Mouse (Mus musculus): ENCODE measurements around the gene Myh10.
"Not testable (repeated sequence)": the region's sequence is repeated elsewhere in the genome, so short reads cannot be mapped to it uniquely, and the experiment has no call there.

Myh10 gene

DNA sequence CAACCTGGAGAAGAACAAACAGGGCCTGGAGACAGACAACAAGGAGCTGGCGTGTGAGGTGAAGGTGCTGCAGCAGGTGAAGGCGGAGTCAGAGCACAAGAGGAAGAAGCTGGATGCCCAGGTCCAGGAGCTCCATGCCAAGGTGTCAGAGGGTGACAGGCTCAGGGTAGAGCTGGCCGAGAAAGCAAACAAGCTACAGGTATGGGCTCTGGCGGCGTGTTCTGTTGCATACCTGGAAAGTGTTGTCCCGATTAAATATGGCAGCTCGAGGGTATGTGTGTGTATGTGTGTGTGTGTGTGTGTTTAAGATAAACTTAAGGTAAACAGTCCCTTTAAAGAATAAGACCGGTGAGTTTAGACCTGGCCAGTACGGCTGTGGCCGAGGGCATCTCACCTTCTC is 106.9 kb downstream of the Myh10 start:
- DNase-seq (ENCODE audit: low spot score), result no peak

GRCm38 (mm10) chr11:68805148-68805547 is 113.8 kb downstream of the Myh10 start:
- DNase-seq (ENCODE audit: low spot score), result no peak

GRCm38 (mm10) chr11:68807787-68808186 is 116.4 kb downstream of the Myh10 start:
- peak; percentile 37 for DNase-seq (ENCODE audit: low spot score)

DNA sequence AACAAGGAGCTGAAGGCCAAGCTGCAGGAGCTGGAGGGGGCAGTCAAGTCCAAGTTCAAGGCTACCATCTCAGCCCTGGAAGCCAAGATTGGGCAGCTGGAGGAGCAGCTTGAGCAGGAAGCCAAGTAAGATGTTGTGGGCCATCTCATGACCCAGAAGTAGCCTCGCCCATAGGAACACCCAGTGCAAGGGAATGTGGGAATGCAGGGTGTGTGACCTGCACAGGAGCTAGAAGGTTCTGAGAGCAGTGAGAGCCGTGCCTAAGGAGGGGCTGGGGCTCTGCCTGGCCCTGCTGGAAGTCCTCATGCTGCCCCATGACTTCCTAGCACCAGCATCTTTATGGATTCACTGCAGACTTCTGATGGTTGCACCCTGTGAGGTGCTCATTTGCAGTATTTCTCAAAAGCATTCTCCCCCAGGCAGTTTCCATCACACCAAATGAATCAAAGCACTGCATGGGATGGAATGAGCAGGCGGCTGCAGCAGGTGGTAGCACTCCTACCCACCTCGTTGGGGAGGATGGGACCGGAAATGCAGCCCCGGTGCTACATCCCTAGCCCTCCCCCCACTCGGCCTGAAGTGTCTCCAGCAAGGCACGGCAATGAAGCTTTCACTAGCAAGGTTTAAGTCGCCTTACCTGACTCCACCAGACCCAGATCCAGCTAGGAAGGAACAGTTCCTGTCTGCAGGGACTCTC is 120.7 kb downstream of the Myh10 start:
- no peak for DNase-seq (ENCODE audit: low spot score)

- no peak for DNase-seq (ENCODE audit: low spot score)
Observed at GRCm38 (mm10) chr11:68818416-68818815, 127.1 kb downstream of the Myh10 start.

- DNase-seq (ENCODE audit: low spot score), result no peak
Observed at GRCm38 (mm10) chr11:68819226-68819805, 128.0 kb downstream of the Myh10 start.

DNA sequence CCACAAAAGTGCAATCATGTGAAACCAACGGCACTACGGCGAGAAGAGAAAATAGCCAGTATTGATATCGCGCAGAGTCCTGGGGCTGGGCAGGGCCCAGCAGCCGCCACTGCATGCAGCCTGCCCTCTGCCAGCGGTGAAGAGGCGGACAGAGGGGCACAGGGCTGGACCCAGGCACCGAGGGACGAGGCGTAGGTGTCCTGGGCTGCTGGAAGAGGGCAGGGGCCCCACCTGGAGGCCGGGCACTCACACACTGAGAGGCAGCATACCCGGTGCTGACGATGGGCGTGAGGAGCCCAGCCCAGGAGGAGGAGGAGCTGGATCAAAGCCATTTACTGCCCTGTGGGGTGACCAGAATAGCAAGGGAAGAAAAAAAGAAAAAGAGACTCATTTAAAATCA is 131.0 kb downstream of the Myh10 start:
- no peak for DNase-seq (ENCODE audit: low spot score)

GRCm38 (mm10) chr11:68826735-68827134 is 135.4 kb downstream of the Myh10 start:
- DNase-seq (ENCODE audit: low spot score), result no peak

DNA sequence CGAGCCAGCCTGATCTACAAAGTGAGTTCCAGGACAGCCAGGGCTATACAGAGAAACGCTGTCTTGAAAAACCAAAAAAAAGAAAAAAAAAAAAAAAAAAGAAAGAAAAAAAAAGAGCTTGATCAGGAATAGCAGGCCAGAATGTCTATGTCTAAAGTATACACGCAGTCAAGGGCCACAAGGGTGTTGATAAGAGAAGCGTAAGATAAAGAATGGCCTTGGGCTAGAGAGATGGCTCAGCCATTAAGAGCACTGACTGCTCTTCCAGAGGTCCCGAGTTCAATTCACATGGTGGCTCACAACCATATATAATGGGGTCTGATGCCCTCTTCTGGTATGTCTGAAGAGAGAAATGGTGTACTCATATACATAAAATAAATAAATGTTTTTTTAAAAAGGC is 140.2 kb downstream of the Myh10 start:
- DNase-seq (ENCODE audit: low spot score), result not testable (repeated sequence)

- DNase-seq (ENCODE audit: low spot score), result no peak
Observed at GRCm38 (mm10) chr11:68832793-68833192, 141.4 kb downstream of the Myh10 start.

DNA sequence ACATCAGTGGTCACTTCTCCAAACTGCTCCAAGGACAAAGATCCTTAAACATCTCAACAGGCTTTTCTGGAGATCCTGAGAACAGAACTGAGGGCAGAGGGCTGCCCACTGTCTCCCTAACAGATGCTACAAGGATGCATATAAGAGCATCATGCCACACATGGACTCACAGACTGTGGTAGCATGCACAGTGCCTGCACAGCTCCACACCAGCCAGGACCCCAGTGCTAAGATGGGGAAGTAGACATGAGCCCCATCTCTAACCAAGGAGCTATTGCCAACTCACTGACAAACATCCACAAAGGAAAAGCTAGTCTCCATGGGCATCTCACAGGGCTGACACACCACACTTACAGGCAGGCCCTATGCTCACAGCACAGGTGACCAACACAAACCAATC is 142.2 kb downstream of the Myh10 start:
- DNase-seq (ENCODE audit: low spot score), result no peak

- DNase-seq (ENCODE audit: low spot score), result no peak
Observed at GRCm38 (mm10) chr11:68835034-68835433, 143.7 kb downstream of the Myh10 start.

DNA sequence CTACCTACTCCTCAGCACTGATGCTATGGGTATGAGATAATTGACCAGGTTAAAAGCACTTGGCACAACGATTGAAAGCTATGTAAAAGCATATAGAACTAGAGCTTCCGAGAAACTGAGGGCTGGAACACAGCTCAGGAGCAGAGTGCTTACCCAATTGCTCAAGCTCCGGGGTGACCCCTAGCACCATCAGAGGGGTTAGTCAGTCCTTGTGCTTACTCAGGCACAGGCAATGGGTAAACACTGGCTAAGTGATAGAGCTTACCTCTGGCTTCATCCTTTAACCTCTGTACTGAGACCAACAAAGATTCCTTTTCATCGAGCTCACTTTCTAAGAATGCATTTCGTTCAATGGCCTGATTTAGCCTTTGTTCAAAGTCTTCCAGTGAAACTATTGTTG is 148.2 kb downstream of the Myh10 start:
- DNase-seq (ENCODE audit: low spot score), result no peak

GRCm38 (mm10) chr11:68850862-68851261 is 159.5 kb downstream of the Myh10 start:
- no peak for DNase-seq (ENCODE audit: low spot score)

- DNase-seq (ENCODE audit: low spot score), result no peak
Observed at GRCm38 (mm10) chr11:68851644-68852485, 160.5 kb downstream of the Myh10 start.

DNA sequence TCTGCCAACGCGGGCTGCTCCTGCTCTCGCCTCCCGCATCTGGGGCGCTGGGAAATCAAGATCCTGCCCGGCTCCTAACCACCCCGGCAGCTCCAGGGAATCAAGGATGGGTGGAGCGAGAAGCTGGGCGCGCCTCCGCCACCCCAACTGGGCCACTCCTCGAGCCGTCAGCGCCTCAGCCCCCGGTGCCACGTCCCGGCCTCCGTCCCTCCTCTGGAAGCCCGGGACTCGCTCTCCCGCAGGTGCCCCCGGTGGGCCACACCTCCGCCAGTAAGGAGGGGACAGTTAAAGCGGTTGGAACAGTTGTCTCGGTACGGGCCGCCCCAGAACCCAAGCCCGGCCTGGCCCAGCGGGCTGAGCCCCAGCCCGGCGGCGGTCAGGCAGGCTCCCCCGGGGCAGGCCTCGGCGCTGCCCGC is 161.1 kb downstream of the Myh10 start:
- peak; percentile 83 for DNase-seq (ENCODE audit: low spot score)

GRCm38 (mm10) chr11:68852932-68853409 is 161.6 kb downstream of the Myh10 start:
- peak; percentile 100 for DNase-seq (ENCODE audit: low spot score)

DNA sequence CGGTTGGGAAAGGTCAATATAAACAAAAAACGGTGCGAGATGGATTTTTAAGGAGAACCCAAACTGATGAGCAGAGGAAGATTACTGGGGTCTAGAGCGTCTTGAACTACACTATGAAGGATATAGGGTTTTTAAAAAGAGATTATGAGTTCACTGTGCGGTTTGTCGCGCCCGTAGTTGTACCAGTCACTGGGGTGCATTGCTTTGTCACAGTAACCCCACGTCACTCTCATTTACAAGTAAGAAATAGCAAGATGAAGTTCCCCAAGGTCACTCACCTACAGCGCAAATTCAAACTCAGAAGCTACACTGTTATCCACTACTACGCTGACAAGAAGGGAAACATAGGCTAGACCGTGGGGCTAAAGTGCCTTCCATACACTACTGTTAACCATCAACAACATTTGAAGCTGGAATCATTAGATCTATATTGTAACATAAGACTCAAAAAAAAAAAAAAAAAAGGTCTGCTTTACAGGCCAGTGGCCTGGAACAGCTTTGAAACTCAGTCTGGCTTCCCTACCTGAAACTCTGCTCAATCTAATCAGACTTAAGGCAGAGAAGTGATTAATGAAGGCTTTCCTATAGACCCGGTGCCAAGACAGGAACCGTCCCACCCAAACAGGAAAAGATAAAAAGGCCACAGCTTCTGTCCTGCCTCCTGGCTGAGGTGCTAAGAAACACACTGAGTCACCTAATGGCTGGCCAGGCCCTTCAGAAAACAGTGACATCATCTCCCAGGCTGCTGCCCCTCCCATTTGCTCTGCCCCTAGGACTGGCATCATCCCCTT is 162.4 kb downstream of the Myh10 start:
- DNase-seq (ENCODE audit: low spot score), result peak; percentile 14

- DNase-seq (ENCODE audit: low spot score), result no peak
Observed at GRCm38 (mm10) chr11:68854621-68855020, 163.3 kb downstream of the Myh10 start.

DNA sequence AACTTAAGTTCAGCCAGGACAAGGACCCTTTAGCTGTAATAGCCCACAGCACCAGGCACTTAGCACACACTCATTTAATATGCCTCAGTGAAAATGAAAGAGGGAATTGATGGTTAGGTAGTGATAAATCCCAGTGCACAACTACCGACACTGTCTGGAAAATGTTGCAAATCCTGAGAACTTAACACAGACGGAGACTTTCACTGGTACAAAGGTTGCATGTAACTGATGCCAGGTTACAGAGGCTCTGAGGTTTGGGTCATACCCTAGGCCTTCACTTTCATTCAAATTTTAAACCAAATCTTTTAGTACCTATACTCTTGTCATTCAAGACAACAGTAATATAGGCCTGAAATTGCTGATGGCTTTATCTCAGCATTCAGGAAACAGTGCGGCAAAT is 166.0 kb downstream of the Myh10 start:
- no peak for DNase-seq (ENCODE audit: low spot score)

GRCm38 (mm10) chr11:68859943-68860593 is 168.7 kb downstream of the Myh10 start:
- no peak for DNase-seq (ENCODE audit: low spot score)

GRCm38 (mm10) chr11:68862260-68862659 is 170.9 kb downstream of the Myh10 start:
- DNase-seq (ENCODE audit: low spot score), result no peak
